Mouse (Mus musculus): ENCODE data around the gene Myo5a. TPM values are rescaled to one million over a fixed set of nuclear protein-coding genes. Genes with fewer than 3 reads are reported as not detected.

Gene Myo5a
- polyA plus RNA-seq (2011; ENCODE audit: insufficient read depth, insufficient read length, low replicate concordance, missing spikeins): 9.8 and 16.8 TPM in 2 replicates

- Histone ChIP-seq H3K4me1 (ENCODE audit: control insufficient read depth, insufficient read depth, low read length) (no peaks in the 10 kb centered on the region; the same call in 1 of the 2 replicates), H3K4me3 (replicated peaks; ENCODE audit: control insufficient read depth, low read depth, low read length) (peak within 1 kb of the TSS; percentile 79), H3K27ac (ENCODE audit: control insufficient read depth, insufficient read depth, low read depth, low read length, poor library complexity) (peak within 1 kb of the TSS; percentile 97)
- TF ChIP-seq CTCF (IDR thresholded peaks at IDR 0.05; ENCODE audit: control insufficient read depth, insufficient read depth, low read length) (no peak), POLR2A (IDR thresholded peaks at IDR 0.05; ENCODE audit: borderline replicate concordance, control insufficient read depth, low read depth, low read length) (no peak)
- 28% methylated on average over 23 of the region's 23 CpGs for WGBS
Measured at GRCm38 (mm10) chr9:75070457-75071028, at the start of gene Myo5a. Myo5a (plus strand) TSS chr9:75071015.

GRCm38 (mm10) chr9:75022546-75022945 is 48.3 kb upstream of the Myo5a start:
- TF ChIP-seq CTCF (IDR thresholded peaks at IDR 0.05; ENCODE audit: control insufficient read depth, insufficient read depth, low read length) (no peak), POLR2A (IDR thresholded peaks at IDR 0.05; ENCODE audit: borderline replicate concordance, control insufficient read depth, low read depth, low read length) (no peak)
- no peaks in the 10 kb centered on the region for H3K4me1 ChIP-seq (ENCODE audit: control insufficient read depth, insufficient read depth, low read length)
- no peak overlapping the region for H3K4me3 ChIP-seq (replicated peaks; ENCODE audit: control insufficient read depth, low read depth, low read length)
- H3K27ac ChIP-seq (ENCODE audit: control insufficient read depth, insufficient read depth, low read depth, low read length, poor library complexity): no peak overlapping the region
- 85% methylated on average over 7 of the region's 7 CpGs for WGBS

GRCm38 (mm10) chr9:75023150-75023894 is 47.5 kb upstream of the Myo5a start:
- Histone ChIP-seq H3K4me3 (replicated peaks; ENCODE audit: control insufficient read depth, low read depth, low read length) (no peak overlapping the region), H3K27ac (ENCODE audit: control insufficient read depth, insufficient read depth, low read depth, low read length, poor library complexity) (no peak overlapping the region), H3K4me1 (ENCODE audit: control insufficient read depth, insufficient read depth, low read length) (no peaks in the 10 kb centered on the region)
- 76% methylated on average over 5 of the region's 5 CpGs for WGBS
- TF ChIP-seq POLR2A (IDR thresholded peaks at IDR 0.05; ENCODE audit: borderline replicate concordance, control insufficient read depth, low read depth, low read length) (no peak), CTCF (IDR thresholded peaks at IDR 0.05; ENCODE audit: control insufficient read depth, insufficient read depth, low read length) (no peak)

- 70% methylated on average over 7 of the region's 7 CpGs for WGBS
- Histone ChIP-seq H3K27ac (ENCODE audit: control insufficient read depth, insufficient read depth, low read depth, low read length, poor library complexity) (no peak overlapping the region), H3K4me1 (ENCODE audit: control insufficient read depth, insufficient read depth, low read length) (no peaks in the 10 kb centered on the region), H3K4me3 (replicated peaks; ENCODE audit: control insufficient read depth, low read depth, low read length) (no peak overlapping the region)
- TF ChIP-seq POLR2A (IDR thresholded peaks at IDR 0.05; ENCODE audit: borderline replicate concordance, control insufficient read depth, low read depth, low read length) (no peak), CTCF (IDR thresholded peaks at IDR 0.05; ENCODE audit: control insufficient read depth, insufficient read depth, low read length) (no peak)
Measured at GRCm38 (mm10) chr9:75024089-75024488, 46.7 kb upstream of the Myo5a start.

- WGBS: 72% methylated on average over 6 of the region's 6 CpGs
- Histone ChIP-seq H3K4me1 (ENCODE audit: control insufficient read depth, insufficient read depth, low read length) (no peaks in the 10 kb centered on the region), H3K27ac (ENCODE audit: control insufficient read depth, insufficient read depth, low read depth, low read length, poor library complexity) (no peak overlapping the region), H3K4me3 (replicated peaks; ENCODE audit: control insufficient read depth, low read depth, low read length) (no peak overlapping the region)
- TF ChIP-seq CTCF (IDR thresholded peaks at IDR 0.05; ENCODE audit: control insufficient read depth, insufficient read depth, low read length) (peak; percentile 22; the same call in 1 of the 2 replicates), POLR2A (IDR thresholded peaks at IDR 0.05; ENCODE audit: borderline replicate concordance, control insufficient read depth, low read depth, low read length) (no peak)
Measured at GRCm38 (mm10) chr9:75025689-75026088, 45.1 kb upstream of the Myo5a start.

GRCm38 (mm10) chr9:75032408-75032807 is 38.4 kb upstream of the Myo5a start:
- WGBS: 86% methylated on average over 1 of the region's 1 CpGs
- no peaks in the 10 kb centered on the region for H3K4me1 ChIP-seq (ENCODE audit: control insufficient read depth, insufficient read depth, low read length)
- no peak overlapping the region for H3K4me3 ChIP-seq (replicated peaks; ENCODE audit: control insufficient read depth, low read depth, low read length)
- no peak overlapping the region for H3K27ac ChIP-seq (ENCODE audit: control insufficient read depth, insufficient read depth, low read depth, low read length, poor library complexity)
- TF ChIP-seq POLR2A (IDR thresholded peaks at IDR 0.05; ENCODE audit: borderline replicate concordance, control insufficient read depth, low read depth, low read length): no peak
- no peak for TF ChIP-seq CTCF (IDR thresholded peaks at IDR 0.05; ENCODE audit: control insufficient read depth, insufficient read depth, low read length)

GRCm38 (mm10) chr9:75033141-75033540 is 37.7 kb upstream of the Myo5a start:
- no peak overlapping the region for H3K4me3 ChIP-seq (replicated peaks; ENCODE audit: control insufficient read depth, low read depth, low read length)
- H3K27ac ChIP-seq (ENCODE audit: control insufficient read depth, insufficient read depth, low read depth, low read length, poor library complexity): no peak overlapping the region
- no peaks in the 10 kb centered on the region for H3K4me1 ChIP-seq (ENCODE audit: control insufficient read depth, insufficient read depth, low read length)
- WGBS: 38% methylated on average over 7 of the region's 7 CpGs
- TF ChIP-seq CTCF (IDR thresholded peaks at IDR 0.05; ENCODE audit: control insufficient read depth, insufficient read depth, low read length) (no peak), POLR2A (IDR thresholded peaks at IDR 0.05; ENCODE audit: borderline replicate concordance, control insufficient read depth, low read depth, low read length) (no peak)

- WGBS: 50% methylated on average over 1 of the region's 1 CpGs
- TF ChIP-seq POLR2A (IDR thresholded peaks at IDR 0.05; ENCODE audit: borderline replicate concordance, control insufficient read depth, low read depth, low read length): no peak
- TF ChIP-seq CTCF (IDR thresholded peaks at IDR 0.05; ENCODE audit: control insufficient read depth, insufficient read depth, low read length): no peak
- Histone ChIP-seq H3K4me3 (replicated peaks; ENCODE audit: control insufficient read depth, low read depth, low read length) (no peak overlapping the region), H3K27ac (ENCODE audit: control insufficient read depth, insufficient read depth, low read depth, low read length, poor library complexity) (no peak overlapping the region), H3K4me1 (ENCODE audit: control insufficient read depth, insufficient read depth, low read length) (no peaks in the 10 kb centered on the region)
Measured at GRCm38 (mm10) chr9:75034691-75035090, 36.1 kb upstream of the Myo5a start.

Measured in bone marrow, adult 2 months (tissue).